Mouse (Mus musculus) splenic B cell, adult 2 months (primary cell): ENCODE measurements around the gene Samd4b.

Experiments
- DNase-seq: peaks from one replicate; pipeline ENCODE4 v3.0.0-alpha.2; 2011; ENCODE audit warnings: low read depth, low spot score
- H3K27me3 ChIP-seq: 2 replicates; pipeline ENCODE4 v1.6.1; 2012; ENCODE audit warnings: mild to moderate bottlenecking, low read length, moderate library complexity, mixed read lengths; ENCODE audit not compliant: control insufficient read depth, poor library complexity, insufficient read depth, severe bottlenecking
- H3K36me3 ChIP-seq: 2 replicates; pipeline ENCODE4 v1.6.1; 2012; ENCODE audit warnings: mild to moderate bottlenecking, low read length, moderate library complexity, mixed read lengths; ENCODE audit not compliant: control insufficient read depth, poor library complexity, insufficient read depth, severe bottlenecking

Gene Samd4b

DNA sequence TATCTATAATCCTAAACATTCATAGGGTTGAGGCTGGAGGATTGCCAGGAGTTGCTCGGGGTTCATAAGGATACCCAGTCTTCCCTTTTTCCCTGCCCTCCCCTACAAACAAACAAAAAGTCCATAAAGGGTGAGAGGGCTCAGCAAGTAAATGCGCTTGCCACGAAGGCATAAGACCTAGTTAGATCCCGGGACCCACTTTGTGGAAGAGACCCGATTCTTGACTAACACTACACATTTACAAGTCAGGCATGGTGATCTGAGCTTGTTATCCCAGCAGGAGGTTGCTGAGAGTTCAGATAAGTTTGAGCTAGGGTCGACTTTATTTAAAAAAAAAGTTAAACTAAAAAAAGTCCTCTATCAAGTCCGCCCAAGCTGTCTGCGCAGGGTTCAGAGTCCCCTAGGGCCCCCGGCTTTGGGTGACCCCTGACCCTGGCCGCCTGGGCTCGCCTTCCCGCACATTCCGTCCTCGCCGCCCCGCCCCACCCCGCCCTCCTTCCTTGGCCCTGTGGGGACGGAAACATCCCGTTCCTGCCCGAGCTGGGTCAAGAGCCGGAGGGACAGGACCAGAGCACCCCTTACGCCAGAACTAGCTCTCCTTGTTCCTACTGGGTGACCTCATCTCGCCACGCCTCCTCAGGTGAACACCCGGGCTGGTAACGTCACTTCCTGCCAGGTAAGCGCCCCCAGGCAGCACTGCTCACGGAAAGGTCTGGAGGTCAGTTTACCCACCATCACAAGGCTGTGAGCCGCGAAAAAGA is 221.8 kb downstream of the Samd4b start:
- peaks cover 19% of the 10 kb centered on the region for H3K36me3 ChIP-seq
- DNase-seq: peak; percentile 93
- H3K27me3 ChIP-seq: no peaks in the 10 kb centered on the region

DNA sequence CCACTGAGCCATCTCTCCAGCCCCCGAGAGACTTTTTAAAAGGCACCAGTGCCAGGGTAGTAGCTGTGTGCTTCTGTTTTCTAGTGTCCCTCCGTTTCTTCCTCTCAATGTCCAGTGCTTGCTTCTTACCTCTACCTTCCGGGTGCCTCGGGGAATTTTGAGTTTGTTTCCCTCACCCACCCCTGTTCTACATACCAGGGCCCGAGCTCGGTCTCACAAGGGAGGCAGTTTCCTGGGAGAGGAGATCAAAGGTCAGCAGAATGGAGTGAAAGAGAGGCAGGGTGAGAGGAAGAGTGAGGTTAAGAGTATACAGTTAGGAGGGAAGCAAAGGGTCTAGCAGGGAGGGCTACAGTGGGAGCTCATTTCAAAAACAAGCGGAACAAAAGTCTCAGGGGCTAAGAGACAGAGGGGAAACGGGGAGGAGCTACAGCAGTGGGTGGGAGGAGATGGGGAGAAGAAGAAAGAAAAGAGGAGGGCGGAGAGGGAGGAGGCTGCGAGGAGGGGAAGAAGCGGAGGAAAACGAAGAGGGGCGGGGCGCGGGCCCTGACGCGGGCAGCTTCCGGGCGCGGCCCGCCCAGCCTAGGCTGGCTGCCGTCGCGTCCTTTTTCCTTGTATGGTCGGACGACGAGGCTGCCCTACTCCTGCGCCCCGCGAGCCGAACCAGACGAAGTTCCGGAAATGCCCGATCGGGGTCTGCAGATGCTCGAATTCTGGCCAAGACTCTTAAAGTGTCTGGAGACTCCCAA is 222.6 kb downstream of the Samd4b start:
- peak; percentile 96 for DNase-seq
- no peaks in the 10 kb centered on the region for H3K27me3 ChIP-seq

DNA sequence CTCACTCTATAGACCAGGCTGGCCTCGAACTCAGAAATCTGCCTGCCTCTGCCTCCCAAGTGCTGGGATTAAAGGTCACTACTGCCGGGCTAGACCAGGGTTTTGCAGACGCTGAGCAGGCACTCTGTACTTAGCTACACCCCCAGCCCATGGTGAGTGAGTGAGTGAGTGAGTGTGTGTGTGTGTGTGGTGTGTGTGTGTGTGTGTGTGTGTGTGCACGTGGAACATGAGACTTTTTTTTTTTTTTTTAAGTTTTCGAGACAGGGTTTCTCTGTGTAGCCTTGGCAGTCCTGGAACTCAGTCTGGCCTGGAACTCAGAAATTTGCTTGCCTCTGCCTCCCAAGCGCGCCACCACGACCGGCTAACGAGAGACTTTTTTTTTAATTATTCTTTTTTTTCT is 223.3 kb downstream of the Samd4b start:
- no peaks in the 10 kb centered on the region for H3K27me3 ChIP-seq
- peaks cover 19% of the 10 kb centered on the region for H3K36me3 ChIP-seq
- DNase-seq: peak; percentile 59

More for the DNA sequence above, 222.6 kb downstream of the Samd4b start:
- peaks cover 19% of the 10 kb centered on the region for H3K36me3 ChIP-seq

DNA sequence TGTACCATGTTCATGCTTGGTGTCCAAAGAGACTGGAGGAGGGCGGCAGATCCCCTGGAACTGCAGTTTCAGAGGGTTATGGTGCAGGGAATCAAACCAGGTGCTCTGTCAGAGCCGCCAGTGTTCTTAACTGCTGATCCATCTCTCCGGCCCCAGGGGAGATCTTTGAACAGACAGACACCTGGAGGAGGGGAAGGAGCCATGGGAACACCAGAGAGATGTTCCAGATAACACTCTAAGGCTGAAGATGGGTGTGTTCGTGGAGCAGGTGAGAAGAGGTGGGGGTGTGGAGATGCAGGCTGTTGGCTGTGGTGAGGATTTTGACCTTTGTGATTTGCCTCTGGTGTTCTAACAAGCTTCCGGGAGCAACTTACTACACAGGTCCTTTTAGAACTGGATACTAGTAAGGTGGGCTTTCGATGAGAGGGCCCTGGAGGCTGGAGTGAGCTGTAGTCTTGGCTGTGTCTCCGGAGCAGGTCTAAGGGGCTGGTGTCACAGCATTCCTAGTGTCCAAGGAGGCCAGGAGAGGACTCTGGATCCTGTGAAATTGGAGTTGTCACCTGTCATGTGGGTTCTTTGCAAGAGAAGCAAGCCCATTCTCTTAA is 224.0 kb downstream of the Samd4b start:
- Histone ChIP-seq H3K27me3 (no peaks in the 10 kb centered on the region), H3K36me3 (peaks cover 19% of the 10 kb centered on the region)
- peak; percentile 47 for DNase-seq

DNA sequence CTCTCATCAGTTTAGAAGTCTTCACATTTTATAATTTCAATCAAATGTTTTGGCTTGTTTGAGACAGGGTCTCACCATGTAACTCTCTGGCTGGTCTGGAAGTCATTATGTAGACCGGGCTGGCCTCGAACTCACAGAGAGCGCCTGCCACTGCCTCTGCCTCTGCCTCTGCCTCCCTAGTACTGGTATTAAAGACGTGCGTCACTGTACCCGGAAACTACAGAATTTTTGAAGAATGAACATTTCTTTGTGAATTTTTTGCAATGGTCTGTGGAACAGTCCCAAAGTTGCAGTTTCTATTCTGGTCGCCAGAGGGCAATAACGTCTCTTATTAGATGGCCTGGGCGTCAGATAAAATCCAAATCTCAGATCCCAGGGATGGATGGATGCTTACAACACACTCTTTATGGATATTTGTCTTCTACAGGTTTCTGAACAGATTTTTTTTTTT is 224.8 kb downstream of the Samd4b start:
- Histone ChIP-seq H3K36me3 (peaks cover 14% of the 10 kb centered on the region), H3K27me3 (no peaks in the 10 kb centered on the region)
- DNase-seq: peak; percentile 93

DNA sequence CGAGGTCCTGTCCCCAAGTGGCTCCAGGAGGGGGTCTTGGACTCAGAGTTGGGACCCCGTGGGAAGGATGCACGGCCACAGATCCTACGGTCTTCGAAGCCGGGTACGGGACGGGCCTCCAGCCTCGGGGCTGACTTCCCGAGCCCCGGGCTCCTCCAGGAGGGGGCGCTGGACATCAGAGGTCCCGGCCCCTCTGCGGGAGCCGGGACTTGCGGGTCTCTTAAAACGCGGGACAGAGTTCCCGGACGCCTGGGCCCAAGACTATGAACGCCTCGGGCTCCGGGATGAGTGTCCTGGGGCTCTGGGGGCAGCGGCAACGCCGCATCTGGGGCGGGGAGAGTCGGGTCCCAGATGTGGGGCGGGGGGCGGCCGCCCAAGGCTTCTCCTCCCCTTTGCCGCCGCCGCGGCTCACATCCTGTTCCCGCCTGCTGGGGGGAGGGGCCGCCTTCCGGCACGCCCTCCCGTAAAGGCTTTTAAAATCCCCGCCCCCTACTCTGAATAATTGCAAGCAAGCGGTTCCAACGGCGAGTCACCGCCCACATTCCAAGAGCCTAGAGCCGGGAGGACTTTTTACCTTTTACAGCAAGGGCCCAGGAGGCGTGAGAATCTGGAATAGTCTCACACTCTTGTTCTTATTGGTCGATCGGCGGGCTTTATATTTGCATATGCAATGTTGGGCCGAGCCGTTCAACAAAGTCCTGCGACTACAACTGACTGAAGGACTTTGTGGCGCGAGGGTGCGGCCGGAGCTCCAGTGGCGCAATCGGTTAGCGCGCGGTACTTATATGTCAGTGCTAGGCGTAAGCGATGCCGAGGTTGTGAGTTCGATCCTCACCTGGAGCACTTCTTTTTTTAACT is 225.5 kb downstream of the Samd4b start, which contains the start of gene Plekhg2:
Gene Plekhg2, minus strand, starts transcription at position 349 of the 858 bp plus-strand sequence.
- peak; percentile 99 for DNase-seq
- Histone ChIP-seq H3K36me3 (peaks cover 7% of the 10 kb centered on the region), H3K27me3 (no peaks in the 10 kb centered on the region)

DNA sequence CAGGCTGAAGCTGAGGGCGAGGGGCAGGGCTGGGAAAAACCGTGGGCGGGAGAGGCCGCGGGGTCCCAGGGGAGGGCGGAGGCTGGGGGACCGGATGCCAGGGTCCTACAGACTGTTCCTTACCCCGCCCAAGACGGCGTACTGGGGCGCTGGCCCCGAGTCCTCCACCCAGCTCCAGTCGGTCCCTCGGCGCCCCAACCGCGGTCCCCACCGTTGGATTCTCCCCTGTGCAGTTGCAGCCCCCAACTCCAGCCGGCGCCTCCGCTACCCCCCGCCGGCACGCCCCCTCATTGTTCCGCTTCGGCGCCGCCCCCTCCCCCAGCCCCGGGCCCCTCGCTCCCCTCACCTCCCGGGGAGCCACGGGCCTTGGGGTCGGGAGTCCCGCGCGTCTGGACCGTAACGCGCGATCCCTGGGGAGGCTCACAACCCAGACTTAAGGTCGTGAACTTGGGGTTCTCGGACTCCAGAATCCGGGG is 226.4 kb downstream of the Samd4b start:
- DNase-seq: peak; percentile 53
- no peaks in the 10 kb centered on the region for H3K27me3 ChIP-seq
- no peaks in the 10 kb centered on the region; the same call in 1 of the 2 replicates for H3K36me3 ChIP-seq

DNA sequence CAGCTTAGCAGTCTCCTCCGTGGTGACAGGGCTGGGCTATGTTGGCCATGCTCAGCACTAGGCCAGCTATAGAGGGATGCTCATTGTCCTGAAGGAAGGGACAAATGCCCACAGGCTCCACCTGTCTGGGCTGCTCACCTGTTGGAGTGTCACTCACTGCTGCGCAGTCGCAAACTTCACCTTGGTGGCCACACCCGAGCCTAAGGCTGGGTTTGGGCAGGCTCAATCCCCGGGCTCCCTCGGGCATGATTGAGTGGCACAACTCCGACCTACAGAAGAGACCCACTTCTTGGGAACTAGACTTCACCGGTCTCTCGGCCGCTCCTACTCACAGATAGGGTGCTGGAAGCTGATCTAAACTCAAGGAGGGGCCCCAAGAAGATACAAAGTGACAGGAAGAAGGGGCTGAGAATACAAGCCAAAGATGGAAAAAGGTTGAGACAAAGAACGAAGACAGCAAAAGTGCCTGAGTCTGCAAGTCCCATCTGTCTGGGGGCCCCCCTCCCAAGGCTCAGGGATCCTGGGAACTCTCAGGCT is 226.9 kb downstream of the Samd4b start:
- Histone ChIP-seq H3K27me3 (no peaks in the 10 kb centered on the region), H3K36me3 (no peaks in the 10 kb centered on the region; the same call in 1 of the 2 replicates)
- no peak for DNase-seq

DNA sequence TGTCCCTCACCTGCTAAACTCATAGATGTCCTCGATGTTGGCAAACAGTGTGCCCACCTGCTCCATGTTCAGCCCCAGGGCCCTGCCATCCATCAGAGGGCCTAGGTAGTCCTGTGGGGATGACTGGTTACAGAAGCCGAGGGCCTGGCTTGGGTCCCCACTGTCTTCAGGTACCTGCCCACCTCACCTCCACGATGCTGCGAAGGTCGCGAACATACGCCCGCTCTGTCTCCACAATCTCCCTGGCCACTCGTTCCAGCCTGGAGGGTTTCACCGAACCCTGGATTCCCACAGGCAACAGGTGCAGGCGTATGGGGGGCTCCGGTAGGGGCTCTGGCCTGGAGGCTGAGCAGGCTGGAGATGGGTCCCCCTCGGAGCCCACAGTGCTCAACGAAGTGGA is 227.9 kb downstream of the Samd4b start:
- H3K36me3 ChIP-seq: peaks cover 2% of the 10 kb centered on the region
- no peaks in the 10 kb centered on the region for H3K27me3 ChIP-seq
- no peak for DNase-seq

DNA sequence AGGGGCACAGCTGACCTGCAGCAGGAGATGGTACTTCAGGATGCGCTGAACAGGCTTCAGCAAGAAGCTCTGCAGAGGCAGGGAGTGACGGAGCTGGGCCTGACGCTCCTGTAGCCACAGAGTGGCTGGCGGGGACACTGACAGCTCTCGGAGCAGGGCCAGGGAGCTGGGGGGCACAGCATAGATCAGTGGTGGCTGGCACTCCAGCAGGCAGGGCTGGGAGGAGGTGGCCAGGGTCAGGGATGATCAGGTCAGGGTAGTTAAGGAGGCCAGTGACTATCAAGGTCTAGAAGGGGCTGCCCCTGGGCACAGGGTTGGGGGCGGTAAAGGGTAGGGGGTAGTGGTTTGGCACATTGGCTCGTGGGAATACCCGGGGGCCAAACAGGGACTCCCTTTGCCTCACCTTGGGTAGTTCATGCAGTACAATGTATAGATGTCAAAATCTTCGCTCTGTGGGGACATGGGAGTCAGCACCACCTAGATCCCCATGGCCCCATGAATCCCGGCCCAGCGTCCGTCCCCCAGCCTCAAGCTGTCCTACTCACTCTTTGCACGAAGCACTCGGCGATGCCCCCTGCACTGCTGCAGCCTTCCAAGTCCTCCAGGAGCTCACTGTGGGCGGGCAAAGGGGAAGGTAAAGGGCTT is 229.5 kb downstream of the Samd4b start:
- H3K36me3 ChIP-seq: peaks cover 8% of the 10 kb centered on the region
- no peak for DNase-seq
- H3K27me3 ChIP-seq: no peaks in the 10 kb centered on the region

DNA sequence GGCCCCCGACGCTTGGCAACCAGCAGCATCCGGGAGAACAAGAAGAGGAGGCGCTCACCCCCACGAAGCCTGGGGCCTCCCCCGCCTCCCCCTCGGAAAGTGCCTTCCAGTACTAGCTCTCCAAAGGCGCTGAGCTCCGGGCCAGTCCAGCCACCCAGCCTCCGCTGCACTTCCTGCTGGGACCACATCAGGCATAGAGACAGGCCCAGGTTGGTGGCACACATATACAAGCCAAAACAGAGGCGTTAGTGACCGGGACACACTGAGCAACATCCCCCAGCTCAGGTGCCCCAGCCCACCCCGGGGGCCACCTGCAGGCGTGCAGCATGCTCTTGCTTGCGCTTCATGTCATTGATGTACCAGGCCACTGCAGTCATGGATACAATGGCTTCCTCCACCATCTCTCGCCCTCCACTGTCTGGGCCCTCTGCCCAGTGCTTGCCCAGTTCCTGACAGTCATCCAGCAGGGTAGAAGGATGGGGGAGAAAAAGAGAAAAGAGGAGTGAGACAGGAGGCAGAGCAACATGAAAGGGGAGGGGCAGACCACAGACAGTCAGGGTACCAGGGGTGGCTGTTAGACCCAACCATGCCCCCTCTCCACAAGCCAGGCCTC is 230.2 kb downstream of the Samd4b start:
- H3K36me3 ChIP-seq: peaks cover 8% of the 10 kb centered on the region
- no peak for DNase-seq
- no peaks in the 10 kb centered on the region for H3K27me3 ChIP-seq

DNA sequence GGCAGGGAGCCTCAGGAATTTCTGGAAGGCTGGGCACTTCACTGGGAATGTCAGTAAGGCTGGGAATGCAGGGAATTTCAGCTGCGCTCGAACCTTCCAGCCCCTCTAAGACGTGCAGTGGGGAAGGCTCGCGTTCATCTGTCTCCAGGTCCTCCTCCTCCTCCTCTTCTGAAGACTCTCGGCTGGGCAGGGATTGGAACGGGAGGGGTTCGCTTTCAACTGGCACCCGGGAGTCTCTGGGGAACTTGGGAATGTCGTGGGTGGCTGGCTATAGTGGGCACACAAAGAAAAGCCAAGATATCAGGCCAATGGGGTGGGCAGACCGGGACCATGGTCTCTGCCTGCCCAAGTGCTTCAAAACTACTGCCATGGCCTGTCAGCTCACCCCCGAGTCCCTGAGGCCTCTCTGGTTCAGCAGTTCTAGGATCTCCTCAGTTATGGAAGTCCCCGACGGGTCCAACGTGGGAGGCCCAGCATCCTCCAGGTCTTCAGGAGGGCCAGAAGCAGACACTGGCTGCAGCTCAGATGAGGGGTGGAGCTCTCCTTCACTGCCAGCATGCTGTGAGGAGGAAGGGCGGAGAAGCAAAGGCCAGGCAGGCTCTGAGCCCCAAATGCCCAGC is 235.4 kb downstream of the Samd4b start:
- H3K36me3 ChIP-seq: peaks cover 18% of the 10 kb centered on the region
- no peaks in the 10 kb centered on the region for H3K27me3 ChIP-seq
- DNase-seq: no peak
